Mouse (Mus musculus): ENCODE measurements at regions not wholly inside any gene's neighbourhood (a gene's known extent, or its start where the extent isn't known, plus 50 kb on each side); places are given as distances from the start of the nearest gene placed in this dataset.
A peak's percentile ranks its signal among the peaks of the same experiment; 100 is the strongest.

GRCm38 (mm10) chr5:64610562-64611405 is 192.4 kb upstream of the Klf3 start:
- 0 out of 2 replicates have a peak overlapping the region, but pooled peaks have one; percentile 4 for H3K27ac ChIP-seq (replicated peaks; ENCODE audit: low read depth, low read length)

DNA sequence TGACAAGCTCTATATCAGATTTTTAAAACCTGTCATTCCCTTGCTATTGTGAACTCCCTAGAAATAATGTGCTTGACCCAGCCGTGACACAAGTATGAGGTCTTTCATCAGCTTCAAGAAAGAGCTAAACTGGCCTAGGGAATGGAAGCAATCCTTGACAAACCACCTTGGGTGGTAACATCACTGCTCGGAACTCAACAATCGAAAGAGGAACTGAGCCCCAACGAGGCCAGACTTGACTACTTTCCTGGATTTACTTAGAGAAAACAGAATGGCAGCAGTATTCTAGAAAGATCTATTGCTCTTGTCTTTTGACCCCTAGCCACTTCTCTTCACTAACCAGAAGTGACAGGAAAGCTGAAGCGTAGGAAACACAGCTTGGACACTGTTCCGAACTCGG is 191.2 kb upstream of the Klf3 start:
- Histone ChIP-seq H3K9me3 (ENCODE audit: control insufficient read depth, low read length) (no peaks in the 10 kb centered on the region), H3K4me1 (ENCODE audit: control insufficient read depth, insufficient read depth, low read length) (peaks cover 8% of the 10 kb centered on the region), H3K4me2 (ENCODE audit: low read length) (no peak overlapping the region), H3K27me3 (ENCODE audit: control insufficient read depth, insufficient read depth, low read length) (no peaks in the 10 kb centered on the region), H3K27ac (replicated peaks; ENCODE audit: low read depth, low read length) (no peak overlapping the region), H3K4me3 (replicated peaks; ENCODE audit: low read depth, low read length) (no peak overlapping the region), H3K36me3 (ENCODE audit: control insufficient read depth, insufficient read depth, low read length) (no peaks in the 10 kb centered on the region), H3K9ac (replicated peaks; ENCODE audit: low read length) (no peak overlapping the region)
- WGBS: 89% methylated on average over 7 of the region's 7 CpGs
- DNase-seq (no peak), ATAC-seq (ENCODE audit: low FRiP score, low TSS enrichment) (no peak)

More at GRCm38 (mm10) chr5:64610562-64611405, 192.4 kb upstream of the Klf3 start:
- H3K4me2 ChIP-seq (ENCODE audit: low read length): no peak overlapping the region
- ATAC-seq (ENCODE audit: low FRiP score, low TSS enrichment): peak; percentile 83
- no peaks in the 10 kb centered on the region for H3K9me3 ChIP-seq (ENCODE audit: control insufficient read depth, low read length)
- WGBS: 5% methylated on average over 12 of the region's 13 CpGs
- H3K36me3 ChIP-seq (ENCODE audit: control insufficient read depth, insufficient read depth, low read length): no peaks in the 10 kb centered on the region
- no peaks in the 10 kb centered on the region for H3K27me3 ChIP-seq (ENCODE audit: control insufficient read depth, insufficient read depth, low read length)
- H3K9ac ChIP-seq (replicated peaks; ENCODE audit: low read length): no peak overlapping the region
- peak; percentile 80 for DNase-seq
- no peak overlapping the region for H3K4me3 ChIP-seq (replicated peaks; ENCODE audit: low read depth, low read length)
- H3K4me1 ChIP-seq (ENCODE audit: control insufficient read depth, insufficient read depth, low read length): peaks cover 8% of the 10 kb centered on the region

DNA sequence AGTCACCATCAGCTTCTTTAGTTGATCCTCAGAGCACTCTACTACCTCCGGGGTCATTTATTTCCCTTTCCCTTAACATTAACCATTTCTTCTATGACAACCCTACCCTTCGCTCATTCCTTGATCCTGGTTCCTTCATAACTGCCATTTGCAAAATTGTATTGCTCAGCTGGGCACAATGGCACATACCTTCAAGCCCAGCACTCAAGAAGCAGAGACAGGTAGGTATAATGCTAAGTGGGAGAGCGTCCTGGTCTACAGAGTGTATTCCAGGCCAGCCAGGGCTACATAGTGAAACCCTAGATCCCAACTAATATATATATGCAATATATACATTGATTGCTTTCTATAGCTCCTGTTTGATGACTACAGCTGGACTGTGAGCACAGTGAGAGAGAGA is 189.5 kb upstream of the Klf3 start:
- H3K4me1 ChIP-seq (ENCODE audit: control insufficient read depth, insufficient read depth, low read length): peaks cover 8% of the 10 kb centered on the region
- H3K27me3 ChIP-seq (ENCODE audit: control insufficient read depth, insufficient read depth, low read length): no peaks in the 10 kb centered on the region
- H3K4me2 ChIP-seq (ENCODE audit: low read length): no peak overlapping the region
- DNase-seq: no peak
- no peaks in the 10 kb centered on the region for H3K9me3 ChIP-seq (ENCODE audit: control insufficient read depth, low read length)
- H3K27ac ChIP-seq (replicated peaks; ENCODE audit: low read depth, low read length): no peak overlapping the region
- ATAC-seq (ENCODE audit: low FRiP score, low TSS enrichment): no peak
- 97% methylated on average over 3 of the region's 3 CpGs for WGBS
- no peak overlapping the region for H3K4me3 ChIP-seq (replicated peaks; ENCODE audit: low read depth, low read length)
- H3K36me3 ChIP-seq (ENCODE audit: control insufficient read depth, insufficient read depth, low read length): no peaks in the 10 kb centered on the region
- no peak overlapping the region for H3K9ac ChIP-seq (replicated peaks; ENCODE audit: low read length)

DNA sequence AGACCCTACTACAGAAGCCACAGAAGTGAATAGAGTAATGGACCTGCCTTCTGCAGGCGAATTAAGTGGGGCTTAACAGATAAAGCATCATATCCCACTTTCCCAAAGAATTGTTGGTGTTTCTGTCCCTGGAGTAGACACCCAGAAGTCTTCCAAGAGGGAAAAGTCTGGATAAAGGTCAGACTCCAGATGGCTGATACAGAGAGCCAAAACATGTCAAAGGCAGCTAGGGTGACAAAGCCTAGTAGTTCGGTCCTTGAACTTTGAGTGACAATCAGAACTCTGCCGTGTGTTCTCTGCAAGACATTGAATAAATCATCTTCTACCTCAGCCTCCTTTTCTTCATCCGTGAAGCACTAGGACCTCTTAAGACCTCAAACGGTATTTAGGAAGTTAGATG is 185.1 kb upstream of the Klf3 start:
- Histone ChIP-seq H3K27ac (replicated peaks; ENCODE audit: low read depth, low read length) (no peak overlapping the region), H3K4me2 (ENCODE audit: low read length) (no peak overlapping the region), H3K4me3 (replicated peaks; ENCODE audit: low read depth, low read length) (no peak overlapping the region), H3K9ac (replicated peaks; ENCODE audit: low read length) (no peak overlapping the region), H3K4me1 (ENCODE audit: control insufficient read depth, insufficient read depth, low read length) (no peaks in the 10 kb centered on the region), H3K9me3 (ENCODE audit: control insufficient read depth, low read length) (no peaks in the 10 kb centered on the region), H3K36me3 (ENCODE audit: control insufficient read depth, insufficient read depth, low read length) (no peaks in the 10 kb centered on the region), H3K27me3 (ENCODE audit: control insufficient read depth, insufficient read depth, low read length) (no peaks in the 10 kb centered on the region)
- DNase-seq (no peak), ATAC-seq (ENCODE audit: low FRiP score, low TSS enrichment) (no peak)
- 84% methylated on average over 5 of the region's 5 CpGs for WGBS

- 95% methylated on average over 5 of the region's 5 CpGs for WGBS
- Histone ChIP-seq H3K4me2 (ENCODE audit: low read length) (no peak overlapping the region), H3K4me3 (replicated peaks; ENCODE audit: low read depth, low read length) (no peak overlapping the region), H3K27me3 (ENCODE audit: control insufficient read depth, insufficient read depth, low read length) (no peaks in the 10 kb centered on the region), H3K9ac (replicated peaks; ENCODE audit: low read length) (no peak overlapping the region), H3K4me1 (ENCODE audit: control insufficient read depth, insufficient read depth, low read length) (no peaks in the 10 kb centered on the region), H3K36me3 (ENCODE audit: control insufficient read depth, insufficient read depth, low read length) (no peaks in the 10 kb centered on the region), H3K27ac (replicated peaks; ENCODE audit: low read depth, low read length) (no peak overlapping the region), H3K9me3 (ENCODE audit: control insufficient read depth, low read length) (no peaks in the 10 kb centered on the region)
- ATAC-seq (ENCODE audit: low FRiP score, low TSS enrichment) (no peak), DNase-seq (no peak)
Observed at GRCm38 (mm10) chr5:64619752-64620151, 183.4 kb upstream of the Klf3 start.

DNA sequence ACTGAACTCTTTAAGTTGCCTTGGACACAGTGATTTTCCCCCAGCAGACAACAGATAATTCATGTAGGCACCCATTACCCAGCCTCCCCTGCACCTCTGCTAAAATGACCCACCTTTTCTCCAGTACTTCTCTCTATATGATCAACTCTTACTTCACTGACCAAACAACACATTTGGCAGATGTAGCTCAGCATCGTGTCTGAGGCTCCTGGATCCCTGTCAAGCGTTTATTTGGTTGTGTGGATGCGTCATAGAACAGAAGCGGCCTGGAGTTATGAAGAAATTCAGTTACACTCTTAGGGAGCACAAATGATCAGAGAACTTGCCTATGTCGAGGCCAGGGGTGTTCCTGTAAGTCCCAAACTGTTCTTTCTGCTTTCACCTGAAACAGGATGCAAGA is 182.5 kb upstream of the Klf3 start:
- Histone ChIP-seq H3K27me3 (ENCODE audit: control insufficient read depth, insufficient read depth, low read length) (no peaks in the 10 kb centered on the region), H3K4me1 (ENCODE audit: control insufficient read depth, insufficient read depth, low read length) (no peaks in the 10 kb centered on the region), H3K27ac (replicated peaks; ENCODE audit: low read depth, low read length) (no peak overlapping the region), H3K9ac (replicated peaks; ENCODE audit: low read length) (no peak overlapping the region), H3K36me3 (ENCODE audit: control insufficient read depth, insufficient read depth, low read length) (no peaks in the 10 kb centered on the region), H3K4me3 (replicated peaks; ENCODE audit: low read depth, low read length) (no peak overlapping the region), H3K4me2 (ENCODE audit: low read length) (no peak overlapping the region), H3K9me3 (ENCODE audit: control insufficient read depth, low read length) (no peaks in the 10 kb centered on the region)
- ATAC-seq (ENCODE audit: low FRiP score, low TSS enrichment) (no peak), DNase-seq (no peak)
- 92% methylated on average over 5 of the region's 5 CpGs for WGBS

GRCm38 (mm10) chr5:64621386-64621785 is 181.8 kb upstream of the Klf3 start:
- ATAC-seq (ENCODE audit: low FRiP score, low TSS enrichment): no peak
- no peaks in the 10 kb centered on the region for H3K9me3 ChIP-seq (ENCODE audit: control insufficient read depth, low read length)
- WGBS: 97% methylated on average over 1 of the region's 1 CpGs

GRCm38 (mm10) chr5:64623653-64624052 is 179.5 kb upstream of the Klf3 start:
- Histone ChIP-seq H3K4me1 (ENCODE audit: control insufficient read depth, insufficient read depth, low read length) (no peaks in the 10 kb centered on the region), H3K4me3 (replicated peaks; ENCODE audit: low read depth, low read length) (no peak overlapping the region), H3K9me3 (ENCODE audit: control insufficient read depth, low read length) (no peaks in the 10 kb centered on the region), H3K27ac (replicated peaks; ENCODE audit: low read depth, low read length) (no peak overlapping the region), H3K36me3 (ENCODE audit: control insufficient read depth, insufficient read depth, low read length) (no peaks in the 10 kb centered on the region), H3K27me3 (ENCODE audit: control insufficient read depth, insufficient read depth, low read length) (no peaks in the 10 kb centered on the region), H3K9ac (replicated peaks; ENCODE audit: low read length) (no peak overlapping the region), H3K4me2 (ENCODE audit: low read length) (no peak overlapping the region)
- ATAC-seq (ENCODE audit: low FRiP score, low TSS enrichment): no peak
- 57% methylated on average over 3 of the region's 3 CpGs for WGBS
- DNase-seq: no peak

More at GRCm38 (mm10) chr5:64621386-64621785, 181.8 kb upstream of the Klf3 start:
- no peaks in the 10 kb centered on the region for H3K27me3 ChIP-seq (ENCODE audit: control insufficient read depth, insufficient read depth, low read length)
- H3K4me3 ChIP-seq (replicated peaks; ENCODE audit: low read depth, low read length): no peak overlapping the region
- H3K9ac ChIP-seq (replicated peaks; ENCODE audit: low read length): no peak overlapping the region
- H3K4me2 ChIP-seq (ENCODE audit: low read length): no peak overlapping the region
- no peak overlapping the region for H3K27ac ChIP-seq (replicated peaks; ENCODE audit: low read depth, low read length)
- no peak for DNase-seq
- no peaks in the 10 kb centered on the region for H3K36me3 ChIP-seq (ENCODE audit: control insufficient read depth, insufficient read depth, low read length)
- no peaks in the 10 kb centered on the region for H3K4me1 ChIP-seq (ENCODE audit: control insufficient read depth, insufficient read depth, low read length)

DNA sequence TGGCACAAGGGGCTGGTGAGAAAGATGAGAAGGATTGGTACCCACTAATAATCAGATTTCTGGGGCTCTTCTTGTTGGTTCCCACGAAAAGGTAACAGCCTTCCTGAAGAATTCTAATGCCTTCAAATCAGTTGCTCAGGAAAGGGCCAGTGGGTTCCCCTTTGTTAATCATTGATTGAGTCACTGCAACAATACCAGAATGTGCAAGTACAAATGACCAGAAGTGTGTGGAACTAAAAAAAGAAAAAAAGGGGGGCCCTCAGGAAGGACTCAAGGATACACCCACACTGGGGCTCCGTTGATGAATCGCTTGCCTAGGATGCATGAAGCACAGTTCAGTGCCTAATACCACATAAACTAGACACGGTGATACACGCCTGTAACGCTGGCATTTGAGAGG is 179.0 kb upstream of the Klf3 start:
- ATAC-seq (ENCODE audit: low FRiP score, low TSS enrichment): no peak
- no peak for DNase-seq
- Histone ChIP-seq H3K4me1 (ENCODE audit: control insufficient read depth, insufficient read depth, low read length) (no peaks in the 10 kb centered on the region), H3K27me3 (ENCODE audit: control insufficient read depth, insufficient read depth, low read length) (no peaks in the 10 kb centered on the region), H3K36me3 (ENCODE audit: control insufficient read depth, insufficient read depth, low read length) (no peaks in the 10 kb centered on the region), H3K4me3 (replicated peaks; ENCODE audit: low read depth, low read length) (no peak overlapping the region), H3K9me3 (ENCODE audit: control insufficient read depth, low read length) (no peaks in the 10 kb centered on the region), H3K9ac (replicated peaks; ENCODE audit: low read length) (no peak overlapping the region), H3K4me2 (ENCODE audit: low read length) (no peak overlapping the region), H3K27ac (replicated peaks; ENCODE audit: low read depth, low read length) (no peak overlapping the region)
- WGBS: 86% methylated on average over 6 of the region's 6 CpGs

All from midbrain, embryonic 14.5 days (tissue).